Mouse (Mus musculus) small intestine, adult 2 months (tissue): ENCODE results near the gene Nckap5.

Experiments
- CTCF ChIP-seq: fragments of 200-500 bp; IDR thresholded peaks from 2 replicates; pipeline ENCODE4 v1.5.1; 2012; ENCODE audit warnings: low read depth, mild to moderate bottlenecking, control low read depth, inconsistent platforms, low read length, moderate library complexity, mixed read lengths; ENCODE audit not compliant: insufficient replicate concordance, insufficient read length; ENCODE audit errors: extremely low read depth
- POLR2A ChIP-seq: fragments of 200-500 bp; IDR thresholded peaks from 2 replicates; pipeline ENCODE4 v1.6.1; 2012; ENCODE audit warnings: low read depth, mild to moderate bottlenecking, control low read depth, inconsistent platforms, low read length, moderate library complexity

DNA sequence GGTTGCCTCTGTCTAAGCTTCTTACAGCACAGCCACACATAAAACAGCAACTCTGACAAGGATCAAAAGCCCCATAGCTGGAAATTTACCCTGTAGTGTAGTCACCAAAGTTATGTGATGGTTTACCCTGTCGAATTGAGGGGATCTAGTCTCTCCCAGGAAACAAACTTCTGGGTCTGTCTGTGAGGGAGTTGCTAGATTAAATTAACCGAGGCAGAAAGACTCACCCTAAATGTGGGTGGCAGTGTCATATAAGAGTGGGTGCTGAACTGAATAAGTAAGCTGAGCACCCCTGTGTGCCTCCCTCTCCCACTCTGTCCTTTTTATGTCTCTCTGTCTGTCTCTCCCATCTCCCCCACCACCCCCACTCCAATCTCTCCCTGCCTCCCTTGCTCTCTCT is 425.1 kb downstream of the Nckap5 start:
- TF ChIP-seq CTCF (no peak), POLR2A (no peak)
